Mouse (Mus musculus) limb, embryonic 10.5 days (tissue): Measurements from ENCODE around the gene Sema3a. TPM values are rescaled to one million over a fixed set of nuclear protein-coding genes. Genes with fewer than 3 reads are reported as not detected.
A peak's percentile ranks its signal among the peaks of the same experiment; 100 is the strongest.
"Not testable (repeated sequence)": the region's sequence is repeated elsewhere in the genome, so short reads cannot be mapped to it uniquely, and the experiment has no call there.

Source experiments
- DNase-seq: peaks from one replicate; pipeline ENCODE4 v3.0.0-alpha.2; 2017; ENCODE audit warnings: low spot score
- H3K27ac ChIP-seq: fragments of 300-500 bp; sonication (generic); 2 replicates; pipeline ENCODE4 v1.5.1; 2016; ENCODE audit warnings: mild to moderate bottlenecking
- H3K27me3 ChIP-seq: fragments of 300-500 bp; sonication (generic); 2 replicates; pipeline ENCODE4 v1.6.1; 2016; ENCODE audit warnings: low read depth, mild to moderate bottlenecking; ENCODE audit not compliant: poor library complexity, severe bottlenecking
- H3K36me3 ChIP-seq: fragments of 300-500 bp; sonication (generic); 2 replicates; pipeline ENCODE4 v1.6.1; 2016; ENCODE audit warnings: mild to moderate bottlenecking, moderate library complexity
- H3K4me1 ChIP-seq: fragments of 300-500 bp; sonication (generic); 2 replicates; pipeline ENCODE4 v1.6.1; 2016
- H3K4me3 ChIP-seq: fragments of 300-500 bp; sonication (generic); 2 replicates; pipeline ENCODE4 v1.5.1; 2016; ENCODE audit warnings: mild to moderate bottlenecking, moderate library complexity
- H3K9me3 ChIP-seq: fragments of 300-500 bp; sonication (generic); replicated peaks from 2 replicates; pipeline ENCODE4 v1.6.1; 2016; ENCODE audit warnings: mild to moderate bottlenecking
- WGBS: fragments of 180-500 bp; shearing (Covaris S2); methylation state at CpG from one replicate; pipeline ENCODE4 v1.1.7; 2016; 5-methylcytosine and 5-hydroxymethylcytosine counted together
- polyA plus RNA-seq: library from polyadenylated mRNA; unstranded; fragments of >200 nt; fragmentation: Nextera tagmentation; extraction: Ambion mirVana; gene quantifications from 2 replicates; pipeline ENCODE4 v1.2.1, GENCODE M21; 2016

Gene Sema3a
- polyA plus RNA-seq, 1 experiment from 2014 or later = 52.1 TPM

- Histone ChIP-seq H3K27me3 (no peaks in the 10 kb centered on the region), H3K4me1 (no peaks in the 10 kb centered on the region), H3K36me3 (no peaks in the 10 kb centered on the region), H3K9me3 (no peaks in the 10 kb centered on the region), H3K27ac (no peak overlapping the region), H3K4me3 (no peak overlapping the region)
- DNase-seq = no peak
- 90% methylated on average over 7 of the region's 7 CpGs for WGBS
Measured at GRCm38 (mm10) chr5:13468856-13469255, 343.6 kb downstream of the Sema3a start.

DNA sequence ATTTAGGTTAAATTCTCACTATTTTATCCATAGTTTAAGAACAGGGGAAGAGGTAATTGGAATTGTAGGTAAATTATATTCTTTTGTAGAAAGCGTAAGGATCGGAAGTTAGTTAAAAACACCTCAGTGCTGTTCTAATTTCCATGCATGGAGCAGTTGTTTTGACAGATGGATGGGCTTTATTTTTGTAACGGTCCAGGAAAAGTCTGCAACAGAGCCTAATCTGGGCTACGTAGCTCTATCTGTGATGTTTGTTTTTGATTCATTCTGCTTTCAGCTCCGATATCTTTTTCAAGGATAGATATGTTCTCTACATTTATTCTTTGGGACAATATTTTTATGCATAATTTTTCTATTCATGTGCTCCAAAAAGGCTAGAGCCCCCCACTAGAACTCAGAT, 344.2 kb downstream of the Sema3a start:
- no peak for DNase-seq
- 89% methylated on average over 5 of the region's 5 CpGs for WGBS
- Histone ChIP-seq H3K27ac (no peak overlapping the region), H3K9me3 (no peaks in the 10 kb centered on the region), H3K4me3 (no peak overlapping the region), H3K4me1 (no peaks in the 10 kb centered on the region), H3K36me3 (no peaks in the 10 kb centered on the region), H3K27me3 (no peaks in the 10 kb centered on the region)

DNA sequence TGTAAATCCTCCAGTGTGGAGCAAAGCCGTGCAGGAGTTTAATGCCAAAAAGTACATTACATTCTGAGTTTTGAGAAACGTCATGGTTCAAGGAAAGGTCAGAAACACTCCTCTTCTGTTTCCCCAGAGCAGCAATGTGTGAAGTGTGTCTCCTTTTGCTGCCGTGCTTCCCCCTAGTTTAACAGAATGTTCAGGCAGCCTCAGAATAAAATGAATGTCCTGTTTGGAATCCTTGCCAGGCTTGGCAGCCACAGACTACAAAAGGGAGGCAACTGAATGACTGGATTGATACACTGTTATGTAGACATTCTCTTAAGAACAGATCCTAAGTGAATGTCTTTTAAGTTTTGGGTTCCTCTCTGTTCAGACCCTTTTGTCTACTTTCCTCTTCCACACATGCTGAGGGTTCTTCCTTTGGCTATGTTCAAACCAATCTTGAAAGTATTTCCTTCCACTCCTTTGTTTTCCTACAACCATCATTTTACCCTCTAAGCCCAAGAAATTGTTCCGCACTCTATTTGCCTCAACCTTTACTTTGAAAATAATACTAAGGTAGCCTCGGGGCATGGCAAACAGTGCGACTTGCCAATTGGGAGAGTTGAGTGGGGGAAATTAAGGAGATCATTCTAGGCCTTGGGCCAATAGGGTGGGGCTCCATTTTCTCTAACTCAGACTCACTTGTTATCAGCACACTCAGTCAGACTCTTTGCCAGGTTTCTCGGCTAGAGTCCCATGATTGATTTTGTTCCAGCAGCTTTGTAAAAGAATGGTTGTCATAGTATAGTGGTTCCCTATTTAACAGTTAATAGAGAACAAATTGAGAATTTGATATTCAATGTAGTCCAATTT, 345.1 kb downstream of the Sema3a start:
- no peak overlapping the region for H3K27ac ChIP-seq
- no peak for DNase-seq
- no peaks in the 10 kb centered on the region for H3K4me1 ChIP-seq
- no peaks in the 10 kb centered on the region for H3K27me3 ChIP-seq
- 81% methylated on average over 7 of the region's 7 CpGs for WGBS
- no peaks in the 10 kb centered on the region for H3K9me3 ChIP-seq
- H3K36me3 ChIP-seq = no peaks in the 10 kb centered on the region
- H3K4me3 ChIP-seq = no peak overlapping the region

DNA sequence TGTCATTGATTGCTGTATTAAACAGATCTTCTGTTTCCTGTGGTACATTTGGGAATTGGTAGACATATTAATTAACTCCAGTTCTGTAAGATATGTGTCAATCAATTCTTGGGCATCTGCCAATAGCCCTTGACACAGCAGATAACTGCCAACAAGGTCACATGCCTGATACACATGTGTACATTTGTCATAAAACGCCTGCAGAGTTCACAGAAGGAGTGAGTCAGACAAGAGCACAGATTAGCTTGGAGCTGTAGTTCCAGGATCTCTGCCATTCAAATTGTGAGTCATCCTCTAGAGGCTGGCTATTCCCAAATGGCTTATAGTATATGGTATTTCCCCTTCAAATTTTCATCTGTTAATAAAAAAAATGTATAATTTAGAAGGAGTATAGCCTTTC, 352.4 kb downstream of the Sema3a start:
- no peak for DNase-seq

DNA sequence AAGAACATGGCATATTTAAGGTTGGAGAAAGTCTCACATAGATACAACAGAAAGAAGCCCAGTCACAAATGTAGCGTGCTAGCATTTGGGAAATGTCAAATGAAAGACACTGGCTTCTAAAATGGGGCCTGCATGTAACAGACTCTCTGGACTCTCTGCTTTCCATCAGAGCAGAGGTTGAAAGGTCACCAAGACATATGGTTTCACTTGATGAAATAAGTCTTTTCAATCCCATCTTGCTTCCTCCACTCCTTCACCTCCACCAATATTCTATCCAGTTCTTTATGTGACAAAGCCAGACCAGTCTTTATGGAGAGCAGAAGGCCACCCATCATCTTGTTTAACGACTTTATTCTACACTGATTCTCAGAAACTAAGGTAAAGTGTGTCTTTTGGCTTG, 363.5 kb downstream of the Sema3a start:
- no peak for DNase-seq
- Histone ChIP-seq H3K27me3 (no peaks in the 10 kb centered on the region), H3K4me3 (no peak overlapping the region), H3K4me1 (peaks cover 11% of the 10 kb centered on the region), H3K9me3 (no peaks in the 10 kb centered on the region), H3K27ac (no peak overlapping the region), H3K36me3 (no peaks in the 10 kb centered on the region)
- 21% methylated on average over 2 of the region's 2 CpGs for WGBS

More for the DNA sequence above, 352.4 kb downstream of the Sema3a start:
- Histone ChIP-seq H3K9me3 (no peaks in the 10 kb centered on the region), H3K27me3 (no peaks in the 10 kb centered on the region), H3K4me1 (no peaks in the 10 kb centered on the region), H3K36me3 (no peaks in the 10 kb centered on the region), H3K4me3 (no peak overlapping the region), H3K27ac (no peak overlapping the region)
- WGBS = 86% methylated on average over 1 of the region's 1 CpGs

DNA sequence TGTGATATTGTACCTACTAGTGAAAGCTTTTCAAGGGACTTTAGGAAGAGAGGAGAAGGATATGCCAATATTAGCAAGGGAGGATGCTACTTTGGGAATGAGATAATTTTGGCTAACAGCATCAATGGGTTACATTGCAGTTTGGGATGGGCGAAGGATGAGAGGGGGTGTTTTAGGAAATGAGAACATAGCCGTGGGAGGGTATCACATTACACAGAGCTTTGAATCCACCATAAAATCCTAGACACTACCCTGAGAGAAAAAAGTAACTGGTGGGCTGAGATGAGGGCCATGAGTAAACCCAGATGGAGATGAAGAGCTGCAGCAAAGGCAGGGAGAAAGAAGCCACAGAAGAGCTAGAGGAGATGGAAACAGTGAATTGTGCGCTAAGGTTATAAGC, 370.8 kb downstream of the Sema3a start:
- not testable (repeated sequence) for DNase-seq, H3K27me3 ChIP-seq, H3K9me3 ChIP-seq, H3K4me1 ChIP-seq, H3K27ac ChIP-seq, H3K4me3 ChIP-seq, H3K36me3 ChIP-seq
- WGBS = 57% methylated on average over 3 of the region's 3 CpGs

GRCm38 (mm10) chr5:13499835-13500234, 374.6 kb downstream of the Sema3a start:
- Histone ChIP-seq H3K27ac (no peak overlapping the region), H3K27me3 (no peaks in the 10 kb centered on the region), H3K4me3 (no peak overlapping the region), H3K9me3 (no peaks in the 10 kb centered on the region), H3K4me1 (0 out of 2 replicates have a peak, but pooled peaks cover 3% of the 10 kb centered on the region), H3K36me3 (0 out of 2 replicates have a peak, but pooled peaks cover 3% of the 10 kb centered on the region)
- 89% methylated on average over 2 of the region's 2 CpGs for whole genome bisulfite sequencing
- no peak for DNase-seq

GRCm38 (mm10) chr5:13505839-13506499, 380.8 kb downstream of the Sema3a start:
- no peak overlapping the region for H3K27ac ChIP-seq
- 80% methylated on average over 4 of the region's 4 CpGs for WGBS
- peaks cover 9% of the 10 kb centered on the region for H3K4me1 ChIP-seq
- no peaks in the 10 kb centered on the region for H3K27me3 ChIP-seq
- H3K4me3 ChIP-seq = no peak overlapping the region
- H3K36me3 ChIP-seq = no peaks in the 10 kb centered on the region
- no peaks in the 10 kb centered on the region for H3K9me3 ChIP-seq
- DNase-seq = no peak

GRCm38 (mm10) chr5:13509163-13509562, 383.9 kb downstream of the Sema3a start:
- Histone ChIP-seq H3K4me1 (peaks cover 6% of the 10 kb centered on the region), H3K27me3 (no peaks in the 10 kb centered on the region), H3K36me3 (no peaks in the 10 kb centered on the region), H3K9me3 (no peaks in the 10 kb centered on the region), H3K4me3 (no peak overlapping the region), H3K27ac (no peak overlapping the region)
- no peak for DNase-seq
- WGBS = 84% methylated on average over 3 of the region's 3 CpGs

DNA sequence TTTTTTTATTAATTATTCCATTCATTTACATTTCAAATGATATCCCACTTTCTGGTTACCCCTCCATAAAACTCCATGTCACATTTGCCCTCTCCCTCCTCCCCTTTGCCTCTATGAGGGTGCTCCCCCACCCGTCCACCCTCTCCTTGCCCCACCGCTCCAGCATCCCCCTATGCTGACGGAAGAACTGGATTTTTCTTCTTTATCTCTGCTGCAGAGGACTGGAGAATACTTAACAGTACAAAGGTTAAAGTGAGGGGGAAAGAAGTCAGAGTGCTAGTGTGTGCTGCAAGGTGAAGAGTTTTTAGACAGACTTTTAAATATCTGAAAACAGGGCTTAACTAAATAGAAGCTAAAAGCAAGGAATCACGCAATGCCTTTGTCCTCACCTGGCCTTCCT, 391.8 kb downstream of the Sema3a start:
- WGBS = 94% methylated on average over 4 of the region's 4 CpGs
- Histone ChIP-seq H3K4me3 (no peak overlapping the region), H3K27me3 (no peaks in the 10 kb centered on the region), H3K36me3 (no peaks in the 10 kb centered on the region), H3K4me1 (no peaks in the 10 kb centered on the region), H3K27ac (no peak overlapping the region), H3K9me3 (no peaks in the 10 kb centered on the region)
- no peak for DNase-seq

DNA sequence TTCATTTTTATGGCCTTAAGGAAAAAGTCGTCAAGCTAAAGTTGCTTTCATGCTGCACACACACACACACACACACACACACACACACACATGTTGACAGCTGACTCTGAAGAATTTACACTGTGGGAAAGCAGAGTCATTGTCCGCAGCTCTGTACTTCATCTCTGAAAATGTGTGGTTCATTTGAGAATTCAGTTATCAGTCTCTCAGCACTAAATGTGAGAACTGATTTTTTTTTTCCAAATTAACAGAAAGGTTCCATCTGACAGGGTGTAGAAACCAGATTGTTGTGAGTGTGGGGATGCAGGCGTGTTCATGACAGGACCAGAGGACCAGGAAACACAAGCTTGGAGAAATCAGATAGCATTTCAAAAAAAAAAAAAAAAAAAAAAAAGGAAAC, 400.4 kb downstream of the Sema3a start:
- H3K27me3 ChIP-seq = no peaks in the 10 kb centered on the region

GRCm38 (mm10) chr5:13527037-13527464, 401.8 kb downstream of the Sema3a start:
- peak overlapping the region; percentile 53; the same call in 1 of the 2 replicates for H3K27ac ChIP-seq
- DNase-seq = peak; percentile 34
- WGBS = 11% methylated on average over 7 of the region's 7 CpGs
- peaks cover 12% of the 10 kb centered on the region for H3K4me1 ChIP-seq
- no peaks in the 10 kb centered on the region for H3K27me3 ChIP-seq
- H3K36me3 ChIP-seq = peaks cover 3% of the 10 kb centered on the region; the same call in 1 of the 2 replicates
- no peak overlapping the region for H3K4me3 ChIP-seq
- no peaks in the 10 kb centered on the region for H3K9me3 ChIP-seq

More for the DNA sequence above, 400.4 kb downstream of the Sema3a start:
- DNase-seq = no peak
- no peak overlapping the region for H3K27ac ChIP-seq
- peaks cover 3% of the 10 kb centered on the region; the same call in 1 of the 2 replicates for H3K36me3 ChIP-seq
- no peak overlapping the region for H3K4me3 ChIP-seq
- peaks cover 12% of the 10 kb centered on the region for H3K4me1 ChIP-seq
- WGBS = 77% methylated on average over 3 of the region's 3 CpGs
- H3K9me3 ChIP-seq = no peaks in the 10 kb centered on the region

DNA sequence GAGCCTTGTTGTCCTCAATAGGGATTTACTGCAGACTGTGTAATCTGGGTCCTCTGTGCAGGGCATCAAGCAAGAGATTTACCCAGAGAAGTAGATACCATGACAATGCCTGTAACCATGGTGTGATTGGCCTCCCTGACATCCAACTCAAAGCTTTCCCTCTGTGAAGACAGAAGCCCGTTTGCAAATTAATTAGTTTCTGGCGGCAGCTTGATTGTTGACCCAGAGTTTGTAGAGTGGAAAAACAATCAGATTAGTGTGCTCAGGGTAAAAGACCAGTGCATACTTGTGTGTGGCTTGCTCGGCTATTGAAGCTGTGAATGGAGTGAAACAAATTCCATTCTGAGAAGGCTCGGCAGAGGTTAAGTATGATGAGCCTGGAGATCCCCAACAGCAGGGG, 404.0 kb downstream of the Sema3a start:
- Histone ChIP-seq H3K9me3 (no peaks in the 10 kb centered on the region), H3K4me1 (peaks cover 12% of the 10 kb centered on the region), H3K27me3 (no peaks in the 10 kb centered on the region), H3K27ac (no peak overlapping the region), H3K4me3 (no peak overlapping the region), H3K36me3 (no peaks in the 10 kb centered on the region)
- no peak for DNase-seq
- 48% methylated on average over 4 of the region's 4 CpGs for WGBS
